Mouse (Mus musculus) right cerebral cortex, postnatal 25 days (tissue): Measurements from ENCODE around the gene Cask.

Experiments
- DNase-seq: peaks from one replicate; pipeline ENCODE4 v3.0.0; 2022

Cask gene

GRCm38 (mm10) chrX:13718283-13718682 lies 132.9 kb downstream of the Cask start:
- no peak for DNase-seq

GRCm38 (mm10) chrX:13716796-13717569 lies 134.2 kb downstream of the Cask start:
- no peak for DNase-seq

GRCm38 (mm10) chrX:13710174-13710573 lies 141.0 kb downstream of the Cask start:
- DNase-seq, result peak; percentile 21

- DNase-seq, result no peak
These were observed 146.1 kb downstream of the Cask start for GRCm38 (mm10) chrX:13705051-13705450.

GRCm38 (mm10) chrX:13700681-13701080 lies 150.5 kb downstream of the Cask start:
- DNase-seq, result no peak

- DNase-seq, result no peak
These were observed 159.3 kb downstream of the Cask start for GRCm38 (mm10) chrX:13691865-13692264.

- DNase-seq, result no peak
These were observed 162.8 kb downstream of the Cask start for GRCm38 (mm10) chrX:13688356-13688755.

- no peak for DNase-seq
These were observed 164.6 kb downstream of the Cask start for GRCm38 (mm10) chrX:13686589-13686988.

- no peak for DNase-seq
These were observed 169.4 kb downstream of the Cask start for GRCm38 (mm10) chrX:13681748-13682147.

- no peak for DNase-seq
These were observed 178.2 kb downstream of the Cask start for GRCm38 (mm10) chrX:13673001-13673400.

- DNase-seq, result no peak
These were observed 180.8 kb downstream of the Cask start for GRCm38 (mm10) chrX:13670342-13670741.

- DNase-seq, result no peak
These were observed 182.3 kb downstream of the Cask start for GRCm38 (mm10) chrX:13668867-13669266.

- no peak for DNase-seq
These were observed 190.1 kb downstream of the Cask start, which contains the start of gene Gpr82 for GRCm38 (mm10) chrX:13661063-13661462. Gpr82 (plus strand) TSS chrX:13661363.

GRCm38 (mm10) chrX:13659201-13659890 lies 191.8 kb downstream of the Cask start:
- no peak for DNase-seq

- DNase-seq, result no peak
These were observed 192.5 kb downstream of the Cask start for GRCm38 (mm10) chrX:13658616-13659140.

GRCm38 (mm10) chrX:13656721-13657120 lies 194.4 kb downstream of the Cask start:
- DNase-seq, result no peak

GRCm38 (mm10) chrX:13655906-13656305 lies 195.3 kb downstream of the Cask start:
- DNase-seq, result no peak

- peak; percentile 29 for DNase-seq
These were observed 196.2 kb downstream of the Cask start for GRCm38 (mm10) chrX:13655005-13655421.

GRCm38 (mm10) chrX:13652291-13652690 lies 198.9 kb downstream of the Cask start:
- no peak for DNase-seq

- DNase-seq, result no peak
These were observed 199.3 kb downstream of the Cask start for GRCm38 (mm10) chrX:13651889-13652288.

GRCm38 (mm10) chrX:13638894-13639293 lies 212.3 kb downstream of the Cask start:
- no peak for DNase-seq

- DNase-seq, result no peak
These were observed 214.8 kb downstream of the Cask start for GRCm38 (mm10) chrX:13636398-13636797.

- DNase-seq, result no peak
These were observed 219.4 kb downstream of the Cask start, which contains the start of gene Gpr34 for GRCm38 (mm10) chrX:13631599-13632283. Gpr34 (plus strand) TSS chrX:13632089.
